Mouse (Mus musculus) central nervous system, embryonic 11.5 days (tissue): Measurements from ENCODE around the gene Serpina3i. TPM values are rescaled to one million over a fixed set of nuclear protein-coding genes. Genes with fewer than 3 reads are reported as not detected.

ENCODE experiments used
- polyA plus RNA-seq: library from polyadenylated mRNA; depleted of rRNA; stranded (reverse); fragments of >200 nt; gene quantifications from 2 replicates; pipeline ENCODE4 v1.2.3, GENCODE M21; 2012; rRNA removed

The Serpina3i gene
- 0.05 and 0.07 TPM in 2 replicates for polyA plus RNA-seq

GRCm38 (mm10) chr12:104262863-104263262 lies at the start of gene Serpina3i:
Gene Serpina3i (plus strand): TSS chr12:104263122.

GRCm38 (mm10) chr12:104214445-104214753 lies 48.5 kb upstream of the Serpina3i start, which contains the start of gene Serpina3f:
Gene Serpina3f (plus strand): TSS chr12:104214544.

DNA sequence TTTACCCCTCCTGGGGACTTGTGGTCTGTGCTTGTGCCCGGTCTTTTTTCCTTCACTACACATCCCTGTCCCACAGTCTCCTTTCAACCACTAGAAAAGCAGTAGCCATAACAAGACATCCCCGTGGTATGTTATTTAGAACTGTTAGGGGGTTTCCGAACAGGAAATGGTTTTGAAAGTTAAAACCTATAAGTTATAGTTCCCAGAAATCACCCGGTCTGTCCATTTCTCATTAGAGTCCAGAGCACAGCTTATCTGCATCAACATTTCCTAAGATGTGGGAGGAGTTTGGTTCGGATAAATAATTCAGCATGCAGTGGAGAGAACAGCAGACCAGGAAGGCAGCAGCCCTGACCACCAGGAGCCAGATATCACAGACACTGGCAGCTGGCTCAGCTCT lies 27.0 kb upstream of the Serpina3i start, which contains the start of gene Serpina3g:
Serpina3g (plus strand) TSS at position 331 of the 400 bp plus-strand sequence.

DNA sequence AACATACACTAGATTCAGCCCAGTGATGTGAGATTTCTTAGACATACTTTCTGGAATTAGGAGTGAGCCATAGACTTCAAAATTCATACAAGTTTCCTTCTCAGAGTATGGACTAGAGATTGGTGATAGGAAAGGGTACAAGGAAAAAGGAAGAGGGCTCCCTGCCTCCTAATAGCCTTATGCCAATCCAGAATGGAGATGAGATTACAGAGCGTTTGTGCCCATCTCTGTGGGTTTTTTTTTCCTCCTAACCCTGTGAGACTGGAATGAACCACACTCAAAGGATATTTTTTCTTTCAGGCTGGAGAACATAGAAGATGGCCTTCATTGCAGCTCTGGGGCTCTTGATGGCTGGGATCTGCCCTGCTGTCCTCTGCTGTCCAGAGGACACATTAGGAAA lies 51.3 kb downstream of the Serpina3i start, which contains the start of gene Serpina3j:
Serpina3j (plus strand) TSS at position 301 of the 400 bp plus-strand sequence.

Other genes starting within 250 kb of the Serpina3i start
- 0.01 TPM in 1 of 2 replicates, not detected in the other for gene Serpina9, start 249.4 kb upstream of the Serpina3i start, polyA plus RNA-seq
- not detected in 2 replicates for gene Serpina12, start 218.7 kb upstream of the Serpina3i start, polyA plus RNA-seq
- gene Serpina5, start 162.0 kb upstream of the Serpina3i start, polyA plus RNA-seq: not detected in 2 replicates
- gene Serpina3a, start 150.4 kb upstream of the Serpina3i start, polyA plus RNA-seq: not detected in 2 replicates
- not detected in 2 replicates for gene Serpina3b, start 135.1 kb upstream of the Serpina3i start, polyA plus RNA-seq
- gene Serpina3c, start 109.3 kb upstream of the Serpina3i start, polyA plus RNA-seq: not detected in 2 replicates
- gene Serpina3f, start 48.6 kb upstream of the Serpina3i start, polyA plus RNA-seq: 0.15 and 0.25 TPM in 2 replicates
- gene Serpina3g, start 26.9 kb upstream of the Serpina3i start, polyA plus RNA-seq: 0.25 and 0.68 TPM in 2 replicates
- not detected in 2 replicates for gene Serpina3j, start 51.4 kb downstream of the Serpina3i start, polyA plus RNA-seq
- gene Serpina3k, start 75.4 kb downstream of the Serpina3i start, polyA plus RNA-seq: not detected in 2 replicates
- not detected in 2 replicates for gene Serpina3m, start 75.4 kb downstream of the Serpina3i start, polyA plus RNA-seq
- not detected in 2 replicates for gene Serpina3n, start 143.6 kb downstream of the Serpina3i start, polyA plus RNA-seq
- 1.2 and 13.8 TPM in 2 replicates for gene Gsc, start 210.2 kb downstream of the Serpina3i start, polyA plus RNA-seq